Mouse (Mus musculus): ENCODE measurements at regions not wholly inside any gene's neighbourhood (a gene's known extent, or its start where the extent isn't known, plus 50 kb on each side); places are given as distances from the start of the nearest gene placed in this dataset.

GRCm38 (mm10) chr2:131663199-131663809 lies 101.2 kb upstream of the Adra1d start:
- Histone ChIP-seq H3K27ac (ENCODE audit: low read depth, low read length) (no peak overlapping the region), H3K4me3 (ENCODE audit: low read depth, low read length) (no peak overlapping the region), H3K9me3 (ENCODE audit: control insufficient read depth, low read length) (no peaks in the 10 kb centered on the region), H3K9ac (ENCODE audit: low read length) (no peak overlapping the region), H3K4me2 (ENCODE audit: low read depth, low read length, severe bottlenecking) (no peak overlapping the region), H3K27me3 (ENCODE audit: control insufficient read depth, insufficient read depth, low read length) (no peaks in the 10 kb centered on the region), H3K36me3 (ENCODE audit: control insufficient read depth, insufficient read depth, low read length) (no peaks in the 10 kb centered on the region), H3K4me1 (replicated peaks; ENCODE audit: control insufficient read depth, insufficient read depth, low read length) (no peaks in the 10 kb centered on the region)
- DNase-seq (ENCODE audit: low spot score): no peak
- WGBS: 87% methylated on average over 8 of the region's 8 CpGs
- ATAC-seq (replicated peaks; ENCODE audit: low FRiP score): no peak

- no peak overlapping the region for H3K27ac ChIP-seq (ENCODE audit: low read depth, low read length)
- no peaks in the 10 kb centered on the region for H3K9me3 ChIP-seq (ENCODE audit: control insufficient read depth, low read length)
- DNase-seq (ENCODE audit: low spot score) (no peak), ATAC-seq (replicated peaks; ENCODE audit: low FRiP score) (no peak)
- H3K9ac ChIP-seq (ENCODE audit: low read length): no peak overlapping the region
- H3K36me3 ChIP-seq (ENCODE audit: control insufficient read depth, insufficient read depth, low read length): no peaks in the 10 kb centered on the region
- no peaks in the 10 kb centered on the region for H3K4me1 ChIP-seq (replicated peaks; ENCODE audit: control insufficient read depth, insufficient read depth, low read length)
- 82% methylated on average over 5 of the region's 5 CpGs for WGBS
- H3K27me3 ChIP-seq (ENCODE audit: control insufficient read depth, insufficient read depth, low read length): no peaks in the 10 kb centered on the region
- no peak overlapping the region for H3K4me3 ChIP-seq (ENCODE audit: low read depth, low read length)
- no peak overlapping the region for H3K4me2 ChIP-seq (ENCODE audit: low read depth, low read length, severe bottlenecking)
Observed at GRCm38 (mm10) chr2:131652197-131652596, 90.1 kb upstream of the Adra1d start.

- no peak overlapping the region for H3K9ac ChIP-seq (ENCODE audit: low read length)
- no peak for ATAC-seq (replicated peaks; ENCODE audit: low FRiP score)
- no peaks in the 10 kb centered on the region for H3K27me3 ChIP-seq (ENCODE audit: control insufficient read depth, insufficient read depth, low read length)
- no peak overlapping the region for H3K4me2 ChIP-seq (ENCODE audit: low read depth, low read length, severe bottlenecking)
- H3K4me3 ChIP-seq (ENCODE audit: low read depth, low read length): no peak overlapping the region
- no peaks in the 10 kb centered on the region for H3K4me1 ChIP-seq (replicated peaks; ENCODE audit: control insufficient read depth, insufficient read depth, low read length)
- 79% methylated on average over 9 of the region's 9 CpGs for WGBS
- no peak overlapping the region for H3K27ac ChIP-seq (ENCODE audit: low read depth, low read length)
- DNase-seq (ENCODE audit: low spot score): no peak
- H3K36me3 ChIP-seq (ENCODE audit: control insufficient read depth, insufficient read depth, low read length): no peaks in the 10 kb centered on the region
- H3K9me3 ChIP-seq (ENCODE audit: control insufficient read depth, low read length): no peaks in the 10 kb centered on the region
Observed at GRCm38 (mm10) chr2:131650611-131651153, 88.6 kb upstream of the Adra1d start.

GRCm38 (mm10) chr2:131644166-131644858 lies 82.2 kb upstream of the Adra1d start:
- 86% methylated on average over 2 of the region's 2 CpGs for WGBS
- Histone ChIP-seq H3K9me3 (ENCODE audit: control insufficient read depth, low read length) (no peaks in the 10 kb centered on the region), H3K27ac (ENCODE audit: low read depth, low read length) (no peak overlapping the region), H3K4me3 (ENCODE audit: low read depth, low read length) (no peak overlapping the region), H3K36me3 (ENCODE audit: control insufficient read depth, insufficient read depth, low read length) (no peaks in the 10 kb centered on the region), H3K4me1 (replicated peaks; ENCODE audit: control insufficient read depth, insufficient read depth, low read length) (no peaks in the 10 kb centered on the region), H3K4me2 (ENCODE audit: low read depth, low read length, severe bottlenecking) (no peak overlapping the region), H3K27me3 (ENCODE audit: control insufficient read depth, insufficient read depth, low read length) (no peaks in the 10 kb centered on the region), H3K9ac (ENCODE audit: low read length) (no peak overlapping the region)
- DNase-seq (ENCODE audit: low spot score) (no peak), ATAC-seq (replicated peaks; ENCODE audit: low FRiP score) (no peak)

- no peak for ATAC-seq (replicated peaks; ENCODE audit: low FRiP score)
- Histone ChIP-seq H3K4me2 (ENCODE audit: low read depth, low read length, severe bottlenecking) (no peak overlapping the region), H3K9ac (ENCODE audit: low read length) (no peak overlapping the region), H3K36me3 (ENCODE audit: control insufficient read depth, insufficient read depth, low read length) (no peaks in the 10 kb centered on the region), H3K27ac (ENCODE audit: low read depth, low read length) (no peak overlapping the region), H3K4me1 (replicated peaks; ENCODE audit: control insufficient read depth, insufficient read depth, low read length) (no peaks in the 10 kb centered on the region), H3K9me3 (ENCODE audit: control insufficient read depth, low read length) (no peaks in the 10 kb centered on the region), H3K27me3 (ENCODE audit: control insufficient read depth, insufficient read depth, low read length) (no peaks in the 10 kb centered on the region), H3K4me3 (ENCODE audit: low read depth, low read length) (no peak overlapping the region)
- no peak for DNase-seq (ENCODE audit: low spot score)
- 88% methylated on average over 3 of the region's 3 CpGs for WGBS
Observed at GRCm38 (mm10) chr2:131642456-131642855, 80.4 kb upstream of the Adra1d start.

- H3K27ac ChIP-seq (ENCODE audit: low read depth, low read length): no peak overlapping the region
- no peak overlapping the region for H3K4me2 ChIP-seq (ENCODE audit: low read depth, low read length, severe bottlenecking)
- H3K36me3 ChIP-seq (ENCODE audit: control insufficient read depth, insufficient read depth, low read length): no peaks in the 10 kb centered on the region
- H3K4me1 ChIP-seq (replicated peaks; ENCODE audit: control insufficient read depth, insufficient read depth, low read length): no peaks in the 10 kb centered on the region
- no peaks in the 10 kb centered on the region for H3K9me3 ChIP-seq (ENCODE audit: control insufficient read depth, low read length)
- no peak for DNase-seq (ENCODE audit: low spot score)
- WGBS: 63% methylated on average over 3 of the region's 3 CpGs
- H3K4me3 ChIP-seq (ENCODE audit: low read depth, low read length): no peak overlapping the region
- no peak overlapping the region for H3K9ac ChIP-seq (ENCODE audit: low read length)
- no peaks in the 10 kb centered on the region for H3K27me3 ChIP-seq (ENCODE audit: control insufficient read depth, insufficient read depth, low read length)
- ATAC-seq (replicated peaks; ENCODE audit: low FRiP score): no peak
Observed at GRCm38 (mm10) chr2:131638996-131639605, 77.0 kb upstream of the Adra1d start.

- no peak for DNase-seq (ENCODE audit: low spot score)
- Histone ChIP-seq H3K27me3 (ENCODE audit: control insufficient read depth, insufficient read depth, low read length) (no peaks in the 10 kb centered on the region), H3K4me2 (ENCODE audit: low read depth, low read length, severe bottlenecking) (no peak overlapping the region), H3K9me3 (ENCODE audit: control insufficient read depth, low read length) (no peaks in the 10 kb centered on the region), H3K27ac (ENCODE audit: low read depth, low read length) (no peak overlapping the region), H3K4me1 (replicated peaks; ENCODE audit: control insufficient read depth, insufficient read depth, low read length) (no peaks in the 10 kb centered on the region), H3K36me3 (ENCODE audit: control insufficient read depth, insufficient read depth, low read length) (no peaks in the 10 kb centered on the region), H3K4me3 (ENCODE audit: low read depth, low read length) (no peak overlapping the region), H3K9ac (ENCODE audit: low read length) (no peak overlapping the region)
- WGBS: 86% methylated on average over 2 of the region's 2 CpGs
- no peak for ATAC-seq (replicated peaks; ENCODE audit: low FRiP score)
Observed at GRCm38 (mm10) chr2:131635791-131636190, 73.7 kb upstream of the Adra1d start.

GRCm38 (mm10) chr2:131617916-131618315 lies 55.8 kb upstream of the Adra1d start:
- Histone ChIP-seq H3K36me3 (ENCODE audit: control insufficient read depth, insufficient read depth, low read length) (no peaks in the 10 kb centered on the region), H3K4me2 (ENCODE audit: low read depth, low read length, severe bottlenecking) (no peak overlapping the region), H3K4me3 (ENCODE audit: low read depth, low read length) (no peak overlapping the region), H3K4me1 (replicated peaks; ENCODE audit: control insufficient read depth, insufficient read depth, low read length) (no peaks in the 10 kb centered on the region), H3K9ac (ENCODE audit: low read length) (no peak overlapping the region), H3K27ac (ENCODE audit: low read depth, low read length) (no peak overlapping the region), H3K9me3 (ENCODE audit: control insufficient read depth, low read length) (no peaks in the 10 kb centered on the region), H3K27me3 (ENCODE audit: control insufficient read depth, insufficient read depth, low read length) (no peaks in the 10 kb centered on the region)
- WGBS: 88% methylated on average over 4 of the region's 4 CpGs
- DNase-seq (ENCODE audit: low spot score) (no peak), ATAC-seq (replicated peaks; ENCODE audit: low FRiP score) (no peak)

All from forebrain, embryonic 11.5 days (tissue).